Mouse (Mus musculus): ENCODE data around the gene Slc25a31.

Slc25a31 gene

DNA sequence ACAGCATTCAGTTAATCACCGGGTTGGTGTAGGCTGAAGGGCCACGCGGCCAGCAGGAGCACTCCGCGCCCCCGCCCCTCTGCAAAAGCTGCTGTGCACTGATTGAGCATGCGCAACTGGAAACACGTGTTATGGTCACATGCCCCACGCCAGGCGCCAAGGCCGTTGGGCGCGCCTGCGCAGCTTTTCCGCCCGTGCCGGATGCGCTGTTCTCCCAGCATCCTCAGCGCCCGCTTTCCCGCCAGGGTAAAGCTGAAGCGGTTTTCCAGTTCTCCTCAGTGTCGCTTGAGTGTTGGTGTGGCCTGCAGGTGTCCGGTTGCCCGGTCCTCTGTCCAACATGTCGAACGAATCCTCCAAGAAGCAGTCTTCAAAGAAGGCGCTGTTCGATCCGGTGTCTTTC lies at the start of gene Slc25a31:
Gene Slc25a31, plus strand, starts transcription at position 201 of the 400 bp plus-strand sequence.
- DNase-seq, result no peak

- DNase-seq, result no peak
Observed at GRCm38 (mm10) chr3:40660231-40660630, 48.4 kb upstream of the Slc25a31 start.

- DNase-seq, result no peak
Observed at GRCm38 (mm10) chr3:40666109-40666508, 42.5 kb upstream of the Slc25a31 start.

- no peak for DNase-seq
Observed at GRCm38 (mm10) chr3:40666861-40667719, 41.6 kb upstream of the Slc25a31 start.

GRCm38 (mm10) chr3:40668889-40669288 lies 39.8 kb upstream of the Slc25a31 start:
- DNase-seq, result no peak

GRCm38 (mm10) chr3:40669395-40669794 lies 39.3 kb upstream of the Slc25a31 start:
- no peak for DNase-seq

- DNase-seq, result no peak
Observed at GRCm38 (mm10) chr3:40673515-40673914, 35.1 kb upstream of the Slc25a31 start.

- DNase-seq, result no peak
Observed at GRCm38 (mm10) chr3:40674873-40675405, 33.7 kb upstream of the Slc25a31 start.

GRCm38 (mm10) chr3:40678856-40679255 lies 29.8 kb upstream of the Slc25a31 start:
- no peak for DNase-seq

DNA sequence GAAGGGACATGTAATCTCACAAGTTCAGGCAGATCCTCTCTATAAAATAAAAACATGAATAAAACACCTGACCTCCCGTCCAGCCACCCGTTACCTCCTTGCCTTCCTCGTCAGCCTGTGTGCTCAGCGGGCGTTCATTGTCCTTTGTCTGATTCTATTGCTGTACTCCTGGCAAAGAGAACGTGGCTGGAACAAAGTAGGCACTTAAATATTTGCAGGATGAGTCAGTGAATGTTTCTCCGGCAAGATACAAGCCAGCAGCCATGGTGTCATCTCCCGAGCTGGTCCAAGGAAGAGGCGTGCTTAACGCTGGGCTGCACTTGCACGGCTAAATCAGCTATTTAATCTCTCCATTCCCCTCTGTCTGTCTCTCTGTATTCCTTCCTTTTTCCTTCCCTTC lies 26.3 kb upstream of the Slc25a31 start:
- no peak for DNase-seq

- DNase-seq, result no peak
Observed at GRCm38 (mm10) chr3:40683171-40683570, 25.5 kb upstream of the Slc25a31 start.

GRCm38 (mm10) chr3:40685855-40686515 lies 22.7 kb upstream of the Slc25a31 start:
- DNase-seq, result peak; percentile 34 to 42

GRCm38 (mm10) chr3:40686836-40687235 lies 21.8 kb upstream of the Slc25a31 start:
- no peak for DNase-seq

DNA sequence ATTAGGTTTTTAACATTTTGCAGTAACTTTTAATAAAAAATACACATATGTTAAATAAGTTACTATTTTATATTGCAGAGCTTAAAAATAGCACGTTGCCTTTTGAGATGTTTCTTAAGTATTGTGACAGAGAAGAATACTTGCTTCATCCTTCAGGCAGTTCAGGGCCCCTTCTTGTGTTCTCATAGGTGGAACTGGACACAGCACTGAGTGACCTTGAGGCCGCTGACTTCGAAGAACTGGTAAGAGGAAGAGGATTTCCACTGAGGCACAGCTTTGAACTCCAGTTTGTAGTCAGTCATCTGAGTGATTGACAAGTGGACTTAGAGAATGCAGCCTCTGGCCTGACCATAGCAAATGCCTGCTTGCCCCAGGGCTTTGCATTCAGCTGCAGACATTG lies 21.1 kb upstream of the Slc25a31 start:
- DNase-seq, result no peak

DNA sequence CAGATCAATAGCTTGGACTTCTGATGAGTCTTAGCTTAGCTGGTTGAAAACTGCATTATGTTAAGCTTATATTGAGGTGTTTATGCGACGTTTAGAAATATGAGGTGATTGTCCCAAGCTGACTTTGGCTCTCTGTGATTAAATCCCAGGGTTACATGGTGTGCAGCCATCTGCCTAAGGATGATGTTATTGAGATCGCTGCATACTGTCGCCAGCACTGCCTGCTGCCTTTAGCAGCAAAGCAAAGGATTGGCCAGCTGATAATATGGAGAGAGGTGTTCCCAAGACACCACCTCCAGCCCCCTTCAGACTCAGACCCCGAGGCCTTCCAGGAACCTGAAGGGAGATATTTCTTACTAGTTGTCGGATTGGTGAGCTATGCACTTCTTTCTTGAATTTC lies 17.1 kb upstream of the Slc25a31 start:
- DNase-seq, result no peak

DNA sequence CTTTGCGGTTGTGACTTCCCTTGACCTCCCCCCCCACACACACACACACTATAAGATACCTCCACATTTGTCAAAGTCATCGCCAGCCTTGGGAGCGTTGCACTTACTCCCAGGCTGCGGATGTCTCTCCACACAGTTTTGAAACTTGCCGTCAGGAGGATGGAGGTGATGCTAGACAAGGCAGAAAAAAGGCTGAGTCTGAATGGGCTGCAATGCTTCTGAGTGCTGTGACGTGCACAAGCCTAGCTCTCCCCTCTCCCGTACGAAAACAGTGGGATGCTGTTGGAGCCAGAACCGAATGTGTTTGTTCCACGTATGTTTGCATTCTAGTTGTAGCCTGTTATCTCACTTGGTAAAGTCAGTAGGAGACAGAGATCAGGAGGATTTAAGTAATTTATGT lies 15.2 kb upstream of the Slc25a31 start:
- DNase-seq, result no peak

- DNase-seq, result no peak
Observed at GRCm38 (mm10) chr3:40693960-40694359, 14.7 kb upstream of the Slc25a31 start.

DNA sequence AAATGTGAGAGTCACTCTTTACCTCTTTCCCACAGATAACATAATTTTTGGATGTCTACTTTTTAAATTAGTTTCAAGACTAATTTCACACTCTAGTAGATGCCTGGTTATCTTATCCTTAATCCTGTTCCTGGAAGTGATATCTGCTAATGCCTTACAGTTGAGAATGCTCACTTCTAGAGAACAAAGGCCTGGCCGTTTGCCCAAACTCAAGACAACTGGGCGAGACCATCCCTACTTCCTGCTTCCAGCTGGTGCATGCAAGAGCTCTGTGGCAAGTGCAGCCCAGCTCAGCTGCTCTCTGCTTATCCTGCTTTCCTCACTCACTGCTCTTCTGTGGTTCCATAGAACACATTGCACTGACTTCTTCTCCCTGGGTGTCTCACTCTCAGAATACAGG lies 14.2 kb upstream of the Slc25a31 start:
- peak; percentile 49 to 50 for DNase-seq

GRCm38 (mm10) chr3:40695162-40695561 lies 13.5 kb upstream of the Slc25a31 start:
- DNase-seq, result no peak

DNA sequence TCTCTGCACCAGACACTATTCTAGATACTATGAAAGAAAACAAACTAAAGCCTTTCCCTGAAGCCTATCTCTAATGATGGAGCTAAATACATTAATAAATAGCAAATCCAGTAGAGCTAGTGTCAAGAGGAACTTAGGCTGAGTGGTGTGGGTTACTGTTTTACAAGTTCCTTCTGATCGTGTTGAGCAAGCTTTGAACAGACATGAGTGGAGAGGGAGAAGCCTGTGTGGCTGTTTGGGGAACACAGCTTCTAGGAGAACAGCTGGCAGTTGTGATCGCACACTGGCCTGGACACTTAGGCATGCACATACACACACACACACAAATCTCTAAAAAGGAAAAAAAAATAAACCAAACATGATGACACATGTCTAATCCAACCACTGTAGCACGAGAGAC lies 9.8 kb upstream of the Slc25a31 start:
- DNase-seq, result no peak

DNA sequence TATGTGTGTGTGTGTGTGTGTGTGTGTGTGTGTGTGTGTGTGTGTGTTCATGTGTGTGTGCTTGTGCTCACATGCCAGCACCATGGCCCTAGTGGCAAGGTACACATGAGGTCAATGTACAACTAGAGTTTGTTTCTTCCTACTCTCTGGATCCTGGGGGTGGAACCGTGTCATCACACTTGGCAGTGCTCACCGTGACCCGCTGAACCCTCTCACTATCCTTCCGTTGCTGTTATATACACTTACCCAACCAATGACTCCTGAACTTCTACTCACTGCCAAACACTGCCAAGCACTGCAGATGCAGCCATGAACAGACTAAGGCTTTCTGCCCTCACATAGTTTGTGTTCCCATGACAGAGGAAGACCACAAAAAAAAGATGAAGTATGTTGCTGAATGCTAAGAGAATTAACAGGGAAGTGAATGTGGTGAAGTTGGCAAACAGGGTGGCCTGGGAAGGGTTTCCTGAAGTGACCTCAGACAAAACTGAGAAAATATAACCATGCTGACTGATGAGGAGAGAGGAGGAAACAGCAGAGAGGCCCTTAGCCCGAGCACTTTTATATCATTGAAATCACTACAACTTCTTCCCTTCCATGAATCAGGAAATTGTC lies 3.7 kb upstream of the Slc25a31 start:
- peak; percentile 37 to 68 for DNase-seq

GRCm38 (mm10) chr3:40716056-40716455 lies 7.4 kb downstream of the Slc25a31 start:
- DNase-seq, result no peak

- no peak for DNase-seq
Observed at GRCm38 (mm10) chr3:40719022-40719421, 10.4 kb downstream of the Slc25a31 start.

All from kidney, postnatal 25 days (tissue).